Mouse (Mus musculus) embryonic fibroblast, embryonic 13.5 days (primary cell): ENCODE measurements around the gene Tas2r144. TPM values are rescaled to one million over a fixed set of nuclear protein-coding genes. Genes with fewer than 3 reads are reported as not detected.

ENCODE experiments used
- H3K27ac ChIP-seq: 2 replicates; pipeline ENCODE4 v1.5.1; 2012; ENCODE audit warnings: low read length, control low read depth, inconsistent platforms; ENCODE audit not compliant: insufficient read depth
- H3K4me1 ChIP-seq: 2 replicates; pipeline ENCODE4 v1.6.1; 2011; ENCODE audit warnings: low read length; ENCODE audit not compliant: control insufficient read depth, insufficient read depth
- H3K4me3 ChIP-seq: 2 replicates; pipeline ENCODE4 v1.5.1; 2011; ENCODE audit warnings: mild to moderate bottlenecking, control low read depth, low read length; ENCODE audit not compliant: insufficient read depth
- CTCF ChIP-seq: IDR thresholded peaks from 2 replicates; pipeline ENCODE4 v1.5.1; 2011; ENCODE audit warnings: mild to moderate bottlenecking, control low read depth, low read length, moderate library complexity, borderline replicate concordance; ENCODE audit not compliant: insufficient read depth
- POLR2A ChIP-seq: IDR thresholded peaks from 2 replicates; pipeline ENCODE4 v1.6.1; 2011; ENCODE audit warnings: low read depth, mild to moderate bottlenecking, control low read depth, low read length, moderate library complexity
- polyA plus RNA-seq: library from polyadenylated mRNA; stranded (reverse); fragments of >200 nt; gene quantifications from 2 replicates; pipeline ENCODE4 v1.2.4, GENCODE M21; 2011; ENCODE audit warnings: low read depth; ENCODE audit not compliant: missing spikeins, insufficient read length

The Tas2r144 gene
- polyA plus RNA-seq, 1 experiment: not detected

GRCm38 (mm10) chr6:42237276-42237805, 22.2 kb downstream of the Tas2r144 start:
- no peaks in the 10 kb centered on the region for H3K4me1 ChIP-seq
- H3K4me3 ChIP-seq: no peak overlapping the region
- H3K27ac ChIP-seq: no peak overlapping the region
- TF ChIP-seq CTCF (no peak), POLR2A (no peak)

GRCm38 (mm10) chr6:42241311-42242045, 26.4 kb downstream of the Tas2r144 start:
- Histone ChIP-seq H3K27ac (no peak overlapping the region), H3K4me3 (no peak overlapping the region)
- TF ChIP-seq CTCF (no peak), POLR2A (no peak)

GRCm38 (mm10) chr6:42245711-42246353, 30.7 kb downstream of the Tas2r144 start, which contains the start of gene Gstk1:
TSS of gene Gstk1 (plus strand) at chr6:42245935.
- Histone ChIP-seq H3K4me3 (peak within 1 kb of the TSS; percentile 32), H3K4me1 (no peaks in the 10 kb centered on the region), H3K27ac (no peak within 1 kb of the TSS)
- TF ChIP-seq CTCF: no peak
- peak; percentile 56 for TF ChIP-seq POLR2A

More at GRCm38 (mm10) chr6:42241311-42242045, 26.4 kb downstream of the Tas2r144 start:
- H3K4me1 ChIP-seq: no peaks in the 10 kb centered on the region

GRCm38 (mm10) chr6:42247173-42247572, 32.0 kb downstream of the Tas2r144 start:
- TF ChIP-seq POLR2A: no peak
- TF ChIP-seq CTCF: no peak
- no peaks in the 10 kb centered on the region for H3K4me1 ChIP-seq
- no peak overlapping the region for H3K4me3 ChIP-seq
- H3K27ac ChIP-seq: no peak overlapping the region

- H3K4me1 ChIP-seq: no peaks in the 10 kb centered on the region
- no peak for TF ChIP-seq POLR2A
- H3K4me3 ChIP-seq: no peak overlapping the region
- no peak overlapping the region for H3K27ac ChIP-seq
Observed at GRCm38 (mm10) chr6:42247981-42248380, 32.9 kb downstream of the Tas2r144 start.

GRCm38 (mm10) chr6:42251791-42252190, 36.7 kb downstream of the Tas2r144 start:
- TF ChIP-seq CTCF (no peak), POLR2A (no peak)
- H3K4me3 ChIP-seq: no peak overlapping the region
- no peak overlapping the region for H3K27ac ChIP-seq
- H3K4me1 ChIP-seq: no peaks in the 10 kb centered on the region

- Histone ChIP-seq H3K4me1 (no peaks in the 10 kb centered on the region), H3K4me3 (no peak overlapping the region), H3K27ac (no peak overlapping the region)
- TF ChIP-seq CTCF (no peak), POLR2A (no peak)
Observed at GRCm38 (mm10) chr6:42253103-42253502, 38.0 kb downstream of the Tas2r144 start.

- H3K27ac ChIP-seq: no peak overlapping the region
- H3K4me1 ChIP-seq: no peaks in the 10 kb centered on the region
- H3K4me3 ChIP-seq: no peak overlapping the region
- TF ChIP-seq CTCF (peak; percentile 80; the same call in 1 of the 2 replicates), POLR2A (no peak)
Observed at GRCm38 (mm10) chr6:42257303-42257863, 42.3 kb downstream of the Tas2r144 start.

GRCm38 (mm10) chr6:42260430-42260829, 45.3 kb downstream of the Tas2r144 start:
- TF ChIP-seq POLR2A: no peak
- no peak overlapping the region for H3K27ac ChIP-seq
- no peak overlapping the region for H3K4me3 ChIP-seq
- H3K4me1 ChIP-seq: no peaks in the 10 kb centered on the region

GRCm38 (mm10) chr6:42261524-42262170, 46.5 kb downstream of the Tas2r144 start, which contains the start of gene Tmem139:
TSS of gene Tmem139 (plus strand) at chr6:42261970.
- H3K4me1 ChIP-seq: no peaks in the 10 kb centered on the region
- no peak within 1 kb of the TSS for H3K4me3 ChIP-seq
- H3K27ac ChIP-seq: no peak within 1 kb of the TSS
- TF ChIP-seq CTCF (no peak), POLR2A (no peak)
